Mouse (Mus musculus) lung, embryonic 14.5 days (tissue): ENCODE data around the gene Zfp936. TPM values are rescaled to one million over a fixed set of nuclear protein-coding genes. Genes with fewer than 3 reads are reported as not detected.
"Not testable (repeated sequence)": the region's sequence is repeated elsewhere in the genome, so short reads cannot be mapped to it uniquely, and the experiment has no call there.

Experiments
- ATAC-seq: fragments of 200-750 bp; cut with Nextera tagmentation; 2 replicates; pipeline ENCODE4 v1.8.0; 2017; ENCODE audit warnings: mild to moderate bottlenecking, moderate TSS enrichment, moderate library complexity; ENCODE audit not compliant: insufficient read depth
- DNase-seq: peaks from one replicate; pipeline ENCODE4 v3.0.0-alpha.2; 2015
- H3K27ac ChIP-seq: fragments of 300-500 bp; sonication (generic); 2 replicates; pipeline ENCODE4 v1.5.1; 2014; ENCODE audit warnings: low read depth, mild to moderate bottlenecking, moderate library complexity
- H3K27me3 ChIP-seq: fragments of 300-500 bp; sonication (generic); 2 replicates; pipeline ENCODE4 v1.6.1; 2014; ENCODE audit warnings: low read length, control low read depth; ENCODE audit not compliant: insufficient read depth
- H3K36me3 ChIP-seq: fragments of 300-500 bp; sonication (generic); 2 replicates; pipeline ENCODE4 v1.6.1; 2014; ENCODE audit warnings: control low read depth; ENCODE audit not compliant: insufficient read depth
- H3K4me1 ChIP-seq: fragments of 300-500 bp; sonication (generic); 2 replicates; pipeline ENCODE4 v1.6.1; 2014; ENCODE audit warnings: antibody characterized with exemption, control low read depth; ENCODE audit not compliant: insufficient read depth
- H3K4me2 ChIP-seq: fragments of 300-500 bp; sonication (generic); 2 replicates; pipeline ENCODE4 v1.6.1; 2014; ENCODE audit warnings: mild to moderate bottlenecking
- H3K4me3 ChIP-seq: fragments of 300-500 bp; sonication (generic); 2 replicates; pipeline ENCODE4 v1.5.1; 2014; ENCODE audit warnings: low read depth, low read length
- H3K9ac ChIP-seq: fragments of 300-500 bp; sonication (generic); 2 replicates; pipeline ENCODE4 v1.6.1; 2014
- H3K9me3 ChIP-seq: fragments of 300-500 bp; sonication (generic); 2 replicates; pipeline ENCODE4 v1.6.1; 2016; ENCODE audit warnings: low read depth, low read length, control low read depth
- CTCF ChIP-seq: IDR thresholded peaks from 2 replicates; pipeline ENCODE4 v1.5.1; 2016; ENCODE audit warnings: antibody characterized with exemption, low read depth
- WGBS: fragments of 180-500 bp; shearing (Covaris S2); extraction: QIAGEN DNeasy Blood & Tissue Kit; methylation state at CpG from one replicate; pipeline ENCODE4 v1.1.7; 2014; 5-methylcytosine and 5-hydroxymethylcytosine counted together
- polyA plus RNA-seq: library from polyadenylated mRNA; unstranded; fragments of >200 nt; fragmentation: Nextera tagmentation; extraction: Ambion mirVana; gene quantifications from 2 replicates; pipeline ENCODE4 v1.2.1, GENCODE M21; 2014

Zfp936 gene
- not detected in 2 replicates for polyA plus RNA-seq

- not testable (repeated sequence) for H3K4me2 ChIP-seq, H3K27me3 ChIP-seq, DNase-seq, H3K9me3 ChIP-seq, H3K4me1 ChIP-seq, H3K9ac ChIP-seq, H3K36me3 ChIP-seq, H3K4me3 ChIP-seq, ATAC-seq, H3K27ac ChIP-seq
- WGBS: 80% methylated on average over 10 of the region's 10 CpGs
Measured at GRCm38 (mm10) chr7:43113929-43114328, at the start of gene Zfp936. Gene Zfp936, plus strand, starts transcription at chr7:43114229.

- TF ChIP-seq CTCF: no peak
- Histone ChIP-seq H3K9ac (no peak overlapping the region), H3K4me3 (no peak overlapping the region), H3K36me3 (no peaks in the 10 kb centered on the region), H3K27me3 (no peaks in the 10 kb centered on the region), H3K9me3 (no peaks in the 10 kb centered on the region), H3K27ac (no peak overlapping the region), H3K4me2 (no peak overlapping the region), H3K4me1 (no peaks in the 10 kb centered on the region)
- no peak for DNase-seq
- no peak for ATAC-seq
- WGBS: 85% methylated on average over 8 of the region's 8 CpGs
Measured at GRCm38 (mm10) chr7:43077831-43078230, 36.2 kb upstream of the Zfp936 start.

GRCm38 (mm10) chr7:43128691-43129090, 14.7 kb downstream of the Zfp936 start:
- H3K36me3 ChIP-seq, H3K27ac ChIP-seq, H3K4me2 ChIP-seq, H3K27me3 ChIP-seq, H3K9ac ChIP-seq, ATAC-seq, H3K4me3 ChIP-seq, DNase-seq, H3K4me1 ChIP-seq: not testable (repeated sequence)
- WGBS: 91% methylated on average over 13 of the region's 15 CpGs
- peaks cover 15% of the 10 kb centered on the region; the same call in 1 of the 2 replicates for H3K9me3 ChIP-seq

GRCm38 (mm10) chr7:43164121-43164520, 50.1 kb downstream of the Zfp936 start:
- peaks cover 12% of the 10 kb centered on the region for H3K9me3 ChIP-seq
- 77% methylated on average over 4 of the region's 4 CpGs for whole genome bisulfite sequencing
- not testable (repeated sequence) for DNase-seq, H3K4me1 ChIP-seq, H3K4me2 ChIP-seq, H3K36me3 ChIP-seq, H3K9ac ChIP-seq, ATAC-seq, H3K27me3 ChIP-seq, H3K27ac ChIP-seq, H3K4me3 ChIP-seq

- not testable (repeated sequence) for H3K4me2 ChIP-seq, DNase-seq, H3K27me3 ChIP-seq, H3K36me3 ChIP-seq, H3K9ac ChIP-seq, H3K4me3 ChIP-seq, H3K4me1 ChIP-seq, H3K27ac ChIP-seq, ATAC-seq
- 82% methylated on average over 4 of the region's 4 CpGs for WGBS
- H3K9me3 ChIP-seq: peaks cover 25% of the 10 kb centered on the region
Measured at GRCm38 (mm10) chr7:43167101-43167500, 53.1 kb downstream of the Zfp936 start.

- H3K27ac ChIP-seq, DNase-seq, H3K4me1 ChIP-seq, H3K36me3 ChIP-seq, H3K9ac ChIP-seq, ATAC-seq, H3K27me3 ChIP-seq, H3K4me2 ChIP-seq, H3K4me3 ChIP-seq: not testable (repeated sequence)
- peaks cover 25% of the 10 kb centered on the region for H3K9me3 ChIP-seq
- 82% methylated on average over 1 of the region's 1 CpGs for WGBS
Measured at GRCm38 (mm10) chr7:43167811-43168210, 53.8 kb downstream of the Zfp936 start.

GRCm38 (mm10) chr7:43168212-43168611, 54.2 kb downstream of the Zfp936 start:
- ATAC-seq, DNase-seq, H3K36me3 ChIP-seq, H3K27ac ChIP-seq, H3K4me3 ChIP-seq, H3K4me2 ChIP-seq, H3K9ac ChIP-seq, H3K4me1 ChIP-seq, H3K27me3 ChIP-seq: not testable (repeated sequence)
- 46% methylated on average over 1 of the region's 1 CpGs for WGBS
- peaks cover 22% of the 10 kb centered on the region for H3K9me3 ChIP-seq

- no peaks in the 10 kb centered on the region for H3K36me3 ChIP-seq
- ATAC-seq: no peak
- H3K4me3 ChIP-seq: no peak overlapping the region
- H3K4me1 ChIP-seq: no peaks in the 10 kb centered on the region
- 81% methylated on average over 14 of the region's 14 CpGs for WGBS
- no peaks in the 10 kb centered on the region for H3K27me3 ChIP-seq
- no peak overlapping the region for H3K4me2 ChIP-seq
- TF ChIP-seq CTCF: no peak
- no peak overlapping the region for H3K27ac ChIP-seq
- H3K9me3 ChIP-seq: peaks cover 3% of the 10 kb centered on the region; the same call in 1 of the 2 replicates
- no peak overlapping the region for H3K9ac ChIP-seq
- DNase-seq: no peak
Measured at GRCm38 (mm10) chr7:43177003-43177702, 63.1 kb downstream of the Zfp936 start.

GRCm38 (mm10) chr7:43213781-43214180, 99.8 kb downstream of the Zfp936 start:
- not testable (repeated sequence) for H3K4me3 ChIP-seq, H3K27me3 ChIP-seq, H3K4me1 ChIP-seq, DNase-seq, ATAC-seq, H3K36me3 ChIP-seq, H3K4me2 ChIP-seq, H3K9ac ChIP-seq, H3K9me3 ChIP-seq, H3K27ac ChIP-seq
- WGBS: 79% methylated on average over 7 of the region's 7 CpGs
